Mouse (Mus musculus) hindbrain, embryonic 11.5 days (tissue): Measurements from ENCODE around the gene Zfp113. TPM values are rescaled to one million over a fixed set of nuclear protein-coding genes. Genes with fewer than 3 reads are reported as not detected.

ENCODE experiments used
- ATAC-seq: fragments of 200-750 bp; cut with Nextera tagmentation; 2 replicates; pipeline ENCODE4 v1.8.0; 2017; ENCODE audit warnings: mild to moderate bottlenecking, moderate TSS enrichment, moderate library complexity; ENCODE audit not compliant: low FRiP score
- DNase-seq: peaks from one replicate; pipeline ENCODE4 v3.0.0-alpha.2; 2015; ENCODE audit warnings: low spot score
- H3K27ac ChIP-seq: fragments of 300-500 bp; sonication (generic); 2 replicates; pipeline ENCODE4 v1.5.1; 2014; ENCODE audit warnings: mild to moderate bottlenecking, low read depth, low read length
- H3K27me3 ChIP-seq: fragments of 300-500 bp; sonication (generic); 2 replicates; pipeline ENCODE4 v1.6.1; 2014; ENCODE audit warnings: mild to moderate bottlenecking, low read length, moderate library complexity, mixed read lengths; ENCODE audit not compliant: control insufficient read depth, insufficient read depth
- H3K36me3 ChIP-seq: fragments of 300-500 bp; sonication (generic); 2 replicates; pipeline ENCODE4 v1.6.1; 2014; ENCODE audit warnings: mild to moderate bottlenecking, low read length, moderate library complexity, mixed read lengths; ENCODE audit not compliant: control insufficient read depth, insufficient read depth
- H3K4me1 ChIP-seq: fragments of 300-500 bp; sonication (generic); replicated peaks from 2 replicates; pipeline ENCODE4 v1.6.1; 2014; ENCODE audit warnings: low read length, mixed read lengths; ENCODE audit not compliant: control insufficient read depth, insufficient read depth
- H3K4me2 ChIP-seq: fragments of 300-500 bp; sonication (generic); replicated peaks from 2 replicates; pipeline ENCODE4 v1.6.1; 2014; ENCODE audit warnings: mild to moderate bottlenecking, low read depth, low read length
- H3K4me3 ChIP-seq: fragments of 300-500 bp; sonication (generic); 2 replicates; pipeline ENCODE4 v1.5.1; 2014; ENCODE audit warnings: low read depth, low read length
- H3K9ac ChIP-seq: fragments of 300-500 bp; sonication (generic); 2 replicates; pipeline ENCODE4 v1.6.1; 2014; ENCODE audit warnings: low read depth, low read length
- H3K9me3 ChIP-seq: fragments of 300-500 bp; sonication (generic); 2 replicates; pipeline ENCODE4 v1.6.1; 2016; ENCODE audit warnings: low read length; ENCODE audit not compliant: control insufficient read depth
- WGBS: fragments of 180-500 bp; shearing (Covaris S2); extraction: QIAGEN DNeasy Blood & Tissue Kit; methylation state at CpG from one replicate; pipeline ENCODE4 v1.1.7; 2014; 5-methylcytosine and 5-hydroxymethylcytosine counted together
- polyA plus RNA-seq: library from polyadenylated mRNA; unstranded; fragments of >200 nt; fragmentation: Nextera tagmentation; extraction: Ambion mirVana; gene quantifications from 2 replicates; pipeline ENCODE4 v1.2.1, GENCODE M21; 2014

The Zfp113 gene
- polyA plus RNA-seq, 1 experiment from 2014 or later: 33.4 TPM

DNA sequence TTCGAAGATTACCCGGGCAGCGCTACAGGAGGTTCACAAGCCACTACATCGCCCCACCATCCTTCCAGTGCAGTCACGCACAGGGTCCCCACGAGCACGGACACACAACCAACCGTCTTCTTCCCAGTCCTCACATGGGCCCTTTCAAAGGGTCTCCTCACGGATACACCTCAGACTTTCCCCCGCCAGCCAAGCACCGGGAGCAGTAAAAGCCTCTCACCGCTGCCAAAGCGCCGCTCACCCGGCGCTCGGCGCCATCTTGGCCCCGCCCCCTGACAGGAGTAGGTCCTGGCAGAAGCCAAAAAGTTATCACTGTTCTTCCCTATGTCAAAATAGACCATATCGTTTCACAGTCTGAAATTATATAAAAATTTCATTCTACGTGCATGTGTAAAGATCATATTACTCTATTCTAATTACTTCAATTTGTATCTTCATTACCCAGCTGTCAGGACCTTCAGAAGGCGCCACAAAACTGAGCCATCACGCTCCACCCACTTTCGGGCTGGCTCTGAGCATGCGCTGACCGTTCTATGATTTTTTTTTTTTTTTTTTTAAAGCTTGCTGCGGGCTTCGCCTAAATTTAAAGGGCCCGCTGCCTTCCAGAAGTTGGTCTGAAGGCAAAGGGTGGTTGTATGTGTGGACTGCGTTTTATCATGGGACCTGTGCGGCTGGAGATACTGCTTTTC is 31.6 kb upstream of the Zfp113 start, which contains the start of the genes Taf6 and Cnpy4:
Gene Taf6 (minus strand): TSS at position 502 of the 689 bp plus-strand sequence.
Gene Cnpy4 (plus strand): TSS at position 536 of the 689 bp plus-strand sequence.
- peak within 1 kb of the TSS; percentile 63 for H3K4me3 ChIP-seq
- no peaks in the 10 kb centered on the region for H3K4me1 ChIP-seq
- H3K4me2 ChIP-seq: peak within 1 kb of the TSS; percentile 54
- peak within 1 kb of the TSS; percentile 51; the same call in 1 of the 2 replicates for H3K27ac ChIP-seq
- ATAC-seq (peak; percentile 85), DNase-seq (peak; percentile 87)
- no peaks in the 10 kb centered on the region for H3K9me3 ChIP-seq
- H3K36me3 ChIP-seq: 0 out of 2 replicates have a peak, but pooled peaks cover 10% of the 10 kb centered on the region
- H3K27me3 ChIP-seq: no peaks in the 10 kb centered on the region
- H3K9ac ChIP-seq: peak within 1 kb of the TSS; percentile 80
- WGBS: under 1% methylated on average over 31 of the region's 31 CpGs

DNA sequence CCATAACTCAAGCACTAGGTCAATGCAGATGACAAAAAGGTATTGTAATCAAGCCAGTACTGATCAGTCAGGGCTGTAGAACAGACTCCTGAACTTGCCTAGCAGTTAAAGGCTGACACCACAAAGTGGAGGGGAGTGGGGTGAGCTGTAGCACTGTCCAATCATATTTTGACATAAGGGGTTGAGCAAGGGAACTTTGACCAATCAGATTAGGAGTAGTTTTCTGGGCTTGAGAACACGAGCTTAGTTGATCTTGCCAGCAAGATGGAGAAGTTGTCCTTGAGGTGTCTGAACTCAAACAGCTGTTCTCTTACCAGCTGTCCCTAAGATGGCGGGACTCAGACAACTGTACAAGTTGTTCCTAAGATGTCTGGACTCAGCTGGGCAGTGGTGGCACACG is 17.7 kb upstream of the Zfp113 start:
- H3K27ac ChIP-seq: no peak overlapping the region
- no peak for DNase-seq
- ATAC-seq: no peak
- peaks cover 5% of the 10 kb centered on the region; the same call in 1 of the 2 replicates for H3K36me3 ChIP-seq
- H3K9me3 ChIP-seq: no peaks in the 10 kb centered on the region
- no peaks in the 10 kb centered on the region for H3K27me3 ChIP-seq
- no peak overlapping the region for H3K9ac ChIP-seq
- no peak overlapping the region for H3K4me3 ChIP-seq
- WGBS: 84% methylated on average over 3 of the region's 3 CpGs
- peaks cover 3% of the 10 kb centered on the region; the same call in 1 of the 2 replicates for H3K4me1 ChIP-seq
- no peak overlapping the region for H3K4me2 ChIP-seq

DNA sequence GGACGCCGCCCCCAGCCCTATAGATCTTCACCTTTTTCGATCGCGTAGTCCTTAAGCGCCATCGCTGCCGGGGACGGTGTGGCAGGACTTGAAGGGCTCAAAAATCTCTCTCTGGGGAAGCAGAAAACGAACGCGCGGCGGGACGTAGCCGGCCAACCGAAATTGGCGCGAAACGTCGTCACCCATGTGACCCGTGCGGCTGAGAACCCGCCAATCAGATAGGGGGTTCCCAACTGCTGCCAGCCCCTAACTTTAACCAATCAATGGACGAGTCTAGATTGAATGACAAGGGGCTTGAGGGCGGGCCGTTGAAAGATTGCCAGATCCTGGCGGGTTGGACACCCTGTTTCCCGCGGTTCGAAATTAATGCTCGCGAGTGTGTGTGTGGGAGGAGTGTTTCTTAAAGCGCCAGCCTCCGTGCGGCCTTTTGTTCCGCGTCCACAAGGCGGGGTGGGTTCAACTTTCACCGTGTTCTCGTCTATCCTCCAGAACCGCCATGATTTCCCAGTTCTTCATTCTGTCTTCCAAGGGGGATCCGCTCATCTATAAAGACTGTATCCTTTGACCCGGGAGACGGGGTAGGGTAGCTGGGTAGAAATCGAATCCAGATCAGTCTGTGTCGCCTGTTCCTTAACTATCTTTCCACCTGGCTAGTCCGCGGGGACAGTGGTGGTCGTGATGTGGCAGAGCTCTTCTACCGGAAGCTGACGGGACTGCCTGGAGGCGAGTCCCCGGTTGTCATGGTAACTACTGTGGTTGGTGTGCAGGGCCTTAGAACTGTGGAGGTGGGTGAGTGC is 16.3 kb upstream of the Zfp113 start, which contains the start of the genes Ap4m1 and Mcm7:
Gene Ap4m1 (plus strand): TSS at position 308 of the 797 bp plus-strand sequence.
Gene Mcm7 (minus strand): TSS at position 728 of the 797 bp plus-strand sequence.
- Histone ChIP-seq H3K9me3 (no peaks in the 10 kb centered on the region), H3K4me2 (peak within 1 kb of the TSS; percentile 92), H3K9ac (peak within 1 kb of the TSS; percentile 72), H3K4me1 (peaks cover 3% of the 10 kb centered on the region; the same call in 1 of the 2 replicates), H3K27me3 (no peaks in the 10 kb centered on the region), H3K4me3 (peak within 1 kb of the TSS; percentile 69), H3K36me3 (peaks cover 14% of the 10 kb centered on the region; the same call in 1 of the 2 replicates), H3K27ac (peak within 1 kb of the TSS; percentile 92)
- peak; percentile 92 for DNase-seq
- ATAC-seq: peak; percentile 92
- under 1% methylated on average over 54 of the region's 54 CpGs for WGBS

DNA sequence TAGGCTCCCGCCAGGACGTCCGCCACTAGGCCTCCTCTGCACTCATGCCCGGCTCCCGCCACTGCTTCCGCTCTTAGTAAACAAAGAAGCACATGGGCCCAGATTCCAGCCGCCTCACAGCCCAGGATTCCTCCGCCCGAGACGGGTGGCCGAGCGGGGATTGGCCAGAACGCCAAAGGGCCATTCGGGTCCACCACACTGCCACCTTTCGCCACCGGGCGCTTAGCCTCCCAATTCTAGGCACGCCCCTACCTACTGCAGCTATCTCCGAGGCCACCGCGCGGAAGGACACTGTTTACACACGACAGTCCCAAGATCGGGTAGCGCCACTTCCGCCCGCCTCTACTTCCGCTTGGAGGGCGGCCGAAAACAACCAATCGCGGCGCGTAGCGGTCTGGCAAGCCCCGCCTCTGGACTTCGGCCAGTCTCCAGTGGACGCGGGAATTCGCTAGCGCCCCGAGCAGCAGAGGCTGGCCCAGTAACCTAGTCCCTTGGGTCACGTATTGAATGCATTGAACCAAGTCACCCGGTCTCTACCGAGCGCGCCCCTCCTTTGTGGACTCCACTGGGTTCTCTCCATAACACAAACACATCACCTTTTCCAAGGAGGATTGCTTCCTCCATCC is 15.5 kb upstream of the Zfp113 start:
- DNase-seq: peak; percentile 97
- Histone ChIP-seq H3K9ac (peak overlapping the region; percentile 72), H3K4me2 (peak overlapping the region; percentile 92), H3K4me1 (peaks cover 3% of the 10 kb centered on the region; the same call in 1 of the 2 replicates), H3K9me3 (no peaks in the 10 kb centered on the region), H3K4me3 (peak overlapping the region; percentile 69), H3K27ac (peak overlapping the region; percentile 92), H3K36me3 (peaks cover 14% of the 10 kb centered on the region; the same call in 1 of the 2 replicates), H3K27me3 (no peaks in the 10 kb centered on the region)
- ATAC-seq: peak; percentile 93
- WGBS: under 1% methylated on average over 47 of the region's 47 CpGs

DNA sequence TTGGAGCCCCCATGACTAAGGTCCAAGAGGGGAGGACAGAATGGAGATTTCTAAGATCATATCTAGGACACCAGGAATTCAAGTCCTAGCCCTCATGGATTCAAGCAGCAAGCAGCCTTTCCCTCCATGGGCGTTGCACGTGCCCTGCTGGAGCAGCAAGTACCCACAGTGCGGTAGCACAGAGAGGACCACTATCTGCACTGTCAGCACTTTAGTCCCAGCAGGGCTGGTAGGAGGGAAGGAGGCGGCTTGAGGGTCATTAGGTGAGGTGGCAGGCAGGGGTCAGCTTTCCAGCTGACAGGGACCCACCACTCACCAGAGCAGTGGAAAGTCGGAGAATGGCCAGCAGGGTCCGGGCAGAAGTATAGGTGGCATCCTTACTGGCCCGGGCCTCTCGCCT is 10.1 kb upstream of the Zfp113 start:
- ATAC-seq: no peak
- Histone ChIP-seq H3K27ac (no peak overlapping the region), H3K9ac (no peak overlapping the region), H3K27me3 (no peaks in the 10 kb centered on the region), H3K4me1 (peaks cover 3% of the 10 kb centered on the region; the same call in 1 of the 2 replicates), H3K4me3 (no peak overlapping the region), H3K9me3 (no peaks in the 10 kb centered on the region), H3K4me2 (no peak overlapping the region), H3K36me3 (peaks cover 29% of the 10 kb centered on the region)
- 78% methylated on average over 8 of the region's 8 CpGs for WGBS
- no peak for DNase-seq

DNA sequence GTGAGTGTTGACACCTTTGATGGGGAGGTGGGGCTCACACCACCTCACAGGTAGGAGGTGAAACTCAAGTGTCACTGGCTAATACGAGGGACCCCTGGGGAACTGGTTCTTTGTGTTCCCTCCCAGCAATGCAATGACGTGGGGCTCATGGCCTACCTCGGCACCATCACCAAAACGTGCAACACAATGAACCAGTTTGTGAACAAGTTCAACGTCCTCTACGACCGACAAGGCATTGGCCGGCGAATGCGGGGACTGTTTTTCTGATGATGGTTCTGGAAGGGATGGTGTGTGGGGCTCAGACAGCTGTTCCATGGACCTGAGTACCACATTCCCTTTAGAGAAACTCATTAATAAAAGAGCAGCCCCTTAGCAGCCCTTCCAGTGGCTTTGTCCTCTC is 8.1 kb upstream of the Zfp113 start:
- H3K4me2 ChIP-seq: no peak overlapping the region
- peak; percentile 19 for DNase-seq
- peaks cover 26% of the 10 kb centered on the region for H3K36me3 ChIP-seq
- no peak overlapping the region for H3K4me3 ChIP-seq
- H3K9me3 ChIP-seq: no peaks in the 10 kb centered on the region
- H3K27me3 ChIP-seq: no peaks in the 10 kb centered on the region
- 69% methylated on average over 10 of the region's 10 CpGs for WGBS
- H3K9ac ChIP-seq: no peak overlapping the region
- H3K4me1 ChIP-seq: no peaks in the 10 kb centered on the region; the same call in 1 of the 2 replicates
- ATAC-seq: no peak
- no peak overlapping the region for H3K27ac ChIP-seq

DNA sequence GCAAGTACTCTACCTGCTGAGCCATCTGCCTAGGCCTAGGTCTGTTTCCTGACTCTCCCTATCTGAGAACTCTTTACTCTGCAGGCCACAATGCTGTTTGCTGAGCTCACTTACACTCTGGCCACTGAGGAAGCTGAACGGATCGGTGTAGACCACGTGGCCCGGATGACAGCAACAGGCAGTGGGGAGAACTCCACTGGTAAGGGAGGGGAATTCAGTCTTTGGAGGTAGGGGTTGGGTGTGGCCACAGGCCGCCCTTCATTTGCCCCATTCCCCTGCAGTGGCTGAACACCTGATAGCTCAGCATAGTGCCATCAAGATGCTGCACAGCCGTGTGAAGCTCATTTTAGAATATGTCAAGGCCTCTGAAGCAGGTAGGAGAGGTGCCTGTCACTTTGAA is 7.5 kb upstream of the Zfp113 start:
- Histone ChIP-seq H3K9ac (no peak overlapping the region), H3K27me3 (no peaks in the 10 kb centered on the region), H3K4me3 (0 out of 2 replicates have a peak overlapping the region, but pooled peaks have one; percentile 6), H3K27ac (no peak overlapping the region), H3K36me3 (peaks cover 23% of the 10 kb centered on the region), H3K4me2 (no peak overlapping the region), H3K9me3 (no peaks in the 10 kb centered on the region), H3K4me1 (no peaks in the 10 kb centered on the region; the same call in 1 of the 2 replicates)
- ATAC-seq (no peak), DNase-seq (no peak)
- WGBS: 76% methylated on average over 6 of the region's 6 CpGs
